1 mouse cellular context compared by ENCODE assay signal in genomic region chr9:121316621-121317405, GRCm38 (mm10).
TF ChIP-seq lines count a peak whose summit lies in the region.

No protein-coding gene starts in this region.

TF ChIP-seq in MEL, 35 proteins besides CTCF, POLR2A, EP300 and RAD21 (continued from another document):
- no peak for TF ChIP-seq BHLHE40 (IDR thresholded peaks at IDR 0.05; ENCODE audit: borderline replicate concordance, low read depth, low read length)
- no peak for TF ChIP-seq SMC3 (IDR thresholded peaks at IDR 0.05; ENCODE audit: low read depth, low read length)
- TF ChIP-seq POLR2AphosphoS2 (IDR thresholded peaks at IDR 0.05; ENCODE audit: low read length) = no peak
- TF ChIP-seq JUND (IDR thresholded peaks at IDR 0.05; ENCODE audit: low read depth, low read length) = no peak
- 0 out of 2 replicates have a peak, but pooled peaks have one; percentile 33 for TF ChIP-seq USF1 (IDR thresholded peaks at IDR 0.05; ENCODE audit: low read depth, low read length)
- no peak for TF ChIP-seq MEF2A (IDR thresholded peaks at IDR 0.05; ENCODE audit: extremely low read depth, insufficient replicate concordance, low read depth, low read length, poor library complexity, severe bottlenecking)
- TF ChIP-seq MAX (IDR thresholded peaks at IDR 0.05; ENCODE audit: low read length) = no peak
- 0 out of 2 replicates have a peak, but pooled peaks have one; percentile 41 for TF ChIP-seq ZNF384 (IDR thresholded peaks at IDR 0.05; ENCODE audit: low read depth, low read length)
- TF ChIP-seq TAL1 (IDR thresholded peaks at IDR 0.05; ENCODE audit: low read length) = no peak
